In genomic region chr14:24197865-24198264, GRCm38 (mm10) we compare ENCODE assay signal across 19 mouse cellular contexts. TPM values are rescaled to one million over a fixed set of nuclear protein-coding genes. Genes with fewer than 3 reads are reported as not detected.
A peak's percentile ranks its signal among the peaks of the same experiment; 100 is the strongest.
DNase-seq lines count a peak whose midpoint lies in the region; ATAC-seq lines count a peak whose summit lies in the region.
"Had no signal": no experiment of that assay in that cellular context is flagged by ENCODE, and none has a peak within 500 bp of the region (broad histone marks: within the 10 kb centered on the region; RNA-seq: fewer than 3 reads in every experiment).

No protein-coding gene starts in this region.

- no peak overlapping the region for H3K4me2 ChIP-seq in kidney, embryonic 14.5 days (replicated peaks; ENCODE audit: low read depth, low read length)
- H3K4me2 ChIP-seq in intestine, embryonic 15.5 days (replicated peaks), result no peak overlapping the region
- H3K4me2 ChIP-seq: forebrain, embryonic 12.5 days; hindbrain, embryonic 15.5 days; limb, embryonic 13.5 days; liver, embryonic 13.5 days; lung, embryonic 14.5 days; midbrain, embryonic 15.5 days; neural tube, embryonic 15.5 days had no signal

- WGBS in kidney, embryonic 14.5 days, result 77% methylated on average over 5 of the region's 5 CpGs
- WGBS in intestine, embryonic 15.5 days, result 66% methylated on average over 5 of the region's 5 CpGs

- no peaks in the 10 kb centered on the region for H3K27me3 ChIP-seq in kidney, embryonic 14.5 days (ENCODE audit: control insufficient read depth, insufficient read depth, low read length)
- no peaks in the 10 kb centered on the region for H3K27me3 ChIP-seq in intestine, embryonic 15.5 days (replicated peaks)
- H3K27me3 ChIP-seq: forebrain, embryonic 12.5 days; hindbrain, embryonic 15.5 days; limb, embryonic 13.5 days; midbrain, embryonic 15.5 days; neural tube, embryonic 15.5 days had no signal

- ATAC-seq in kidney, embryonic 14.5 days (ENCODE audit: low FRiP score, low TSS enrichment), result no peak
- ATAC-seq in intestine, embryonic 15.5 days, result no peak
- ATAC-seq: intestine, embryonic 16.5 days; midbrain, embryonic 15.5 days had no signal

- H3K36me3 ChIP-seq in kidney, embryonic 14.5 days (ENCODE audit: control insufficient read depth, insufficient read depth, low read length), result peaks cover 5% of the 10 kb centered on the region; the same call in 1 of the 2 replicates
- no peaks in the 10 kb centered on the region; the same call in 1 of the 2 replicates for H3K36me3 ChIP-seq in intestine, embryonic 15.5 days
- H3K36me3 ChIP-seq: liver, embryonic 13.5 days; midbrain, embryonic 15.5 days had no signal

- no peak overlapping the region for H3K9ac ChIP-seq in kidney, embryonic 14.5 days (ENCODE audit: low read depth, low read length)
- H3K9ac ChIP-seq in intestine, embryonic 15.5 days, result no peak overlapping the region
- H3K9ac ChIP-seq: forebrain, embryonic 12.5 days; hindbrain, embryonic 15.5 days; limb, embryonic 13.5 days; liver, embryonic 13.5 days; lung, embryonic 14.5 days; midbrain, embryonic 15.5 days; neural tube, embryonic 15.5 days had no signal

- H3K9me3 ChIP-seq in kidney, embryonic 14.5 days (ENCODE audit: control insufficient read depth, low read length), result no peaks in the 10 kb centered on the region
- H3K9me3 ChIP-seq in intestine, embryonic 15.5 days, result no peaks in the 10 kb centered on the region
- H3K9me3 ChIP-seq: forebrain, embryonic 12.5 days; hindbrain, embryonic 15.5 days; limb, embryonic 13.5 days; liver, embryonic 13.5 days; midbrain, embryonic 15.5 days; neural tube, embryonic 15.5 days had no signal

- peaks cover 8% of the 10 kb centered on the region; the same call in 1 of the 2 replicates for H3K4me1 ChIP-seq in kidney, embryonic 14.5 days (ENCODE audit: control insufficient read depth, insufficient read depth, low read length)
- H3K4me1 ChIP-seq in intestine, embryonic 15.5 days (replicated peaks), result peaks cover 12% of the 10 kb centered on the region; the same call in 1 of the 2 replicates
- H3K4me1 ChIP-seq: forebrain, embryonic 12.5 days; liver, embryonic 13.5 days had no signal

- DNase-seq in kidney, adult 18-20 months, result peak; percentile 2
- DNase-seq in brain, adult 2 months (ENCODE audit: low read depth, low spot score), result peak; percentile 87
- peak; percentile 59 for DNase-seq in layer of hippocampus, adult 9-11 months
- peak; percentile 40 for DNase-seq in right cerebral cortex, postnatal 14 days
- DNase-seq in cerebellum, adult 11 months, result no peak
- DNase-seq: B cell, adult 2 months; cerebellum, adult 9-11 months; heart, postnatal 36 days; liver, embryonic 13.5 days; lung, embryonic 14.5 days; lung, postnatal 36 days had no signal

- no peak overlapping the region for H3K27ac ChIP-seq in kidney, embryonic 14.5 days (ENCODE audit: low read depth, low read length)
- no peak overlapping the region for H3K27ac ChIP-seq in intestine, embryonic 15.5 days
- H3K27ac ChIP-seq: forebrain, embryonic 12.5 days; hindbrain, embryonic 15.5 days; limb, embryonic 13.5 days; liver, embryonic 13.5 days; midbrain, embryonic 15.5 days had no signal

- H3K4me3 ChIP-seq in kidney, embryonic 14.5 days (ENCODE audit: low read length), result no peak overlapping the region
- H3K4me3 ChIP-seq in intestine, embryonic 15.5 days (replicated peaks), result no peak overlapping the region
- H3K4me3 ChIP-seq: forebrain, embryonic 12.5 days; hindbrain, embryonic 15.5 days; limb, embryonic 13.5 days; liver, embryonic 13.5 days; midbrain, embryonic 15.5 days; neural tube, embryonic 15.5 days had no signal

RNA-seq across cellular contexts. Expression of gene Dlg5, which starts 47.9 kb away (rescaled TPM):
- 24.7 and 26.9 TPM in 2 replicates for polyA plus RNA-seq in kidney, embryonic 14.5 days (2014; fragmentation: Nextera tagmentation; extraction: Ambion mirVana)
- polyA plus RNA-seq in intestine, embryonic 15.5 days (2015; fragmentation: Nextera tagmentation; extraction: Ambion mirVana), result 10.5 and 11.8 TPM in 2 replicates
